In the genomic region with DNA sequence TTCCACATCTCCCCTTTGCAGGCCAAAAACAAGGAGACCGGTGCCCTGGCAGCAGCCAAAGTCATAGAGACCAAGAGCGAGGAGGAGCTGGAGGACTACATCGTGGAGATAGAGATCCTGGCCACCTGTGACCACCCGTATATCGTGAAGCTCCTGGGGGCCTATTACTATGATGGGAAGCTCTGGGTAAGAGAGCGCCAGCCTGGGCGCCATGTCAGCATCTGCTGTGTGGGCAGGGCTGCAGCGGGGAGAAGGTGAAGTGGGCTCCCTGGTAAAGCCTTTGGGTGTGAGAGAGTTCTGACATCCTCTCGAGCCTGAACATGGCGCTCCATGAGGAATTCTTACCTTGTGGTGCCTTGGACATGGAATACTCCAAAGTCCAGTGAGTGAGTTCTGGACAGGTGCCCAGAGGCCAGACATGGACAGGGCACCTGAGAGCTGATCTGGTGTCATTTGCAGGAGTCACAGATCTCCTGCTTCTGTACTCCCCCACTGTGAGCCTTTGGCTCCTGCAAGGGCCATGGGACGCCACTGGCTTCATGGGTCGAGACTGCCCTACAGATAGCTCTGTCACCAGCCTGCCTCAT, we compare ENCODE assay signal across 24 mouse cellular contexts. TPM values are rescaled to one million over a fixed set of nuclear protein-coding genes. Genes with fewer than 3 reads are reported as not detected.
A peak's percentile ranks its signal among the peaks of the same experiment; 100 is the strongest.
DNase-seq lines count a peak whose midpoint lies in the region; ATAC-seq and TF ChIP-seq lines count a peak whose summit lies in the region.
"Had no signal": no experiment of that assay in that cellular context is flagged by ENCODE, and none has a peak within 500 bp of the region (broad histone marks: within the 10 kb centered on the region; RNA-seq: fewer than 3 reads in every experiment).

No protein-coding gene starts in this region.

- no peak for TF ChIP-seq CTCF in thymus, adult 2 months (IDR thresholded peaks at IDR 0.05; ENCODE audit: borderline replicate concordance, control insufficient read depth, extremely low read depth, insufficient read depth, low read length, poor library complexity)
- TF ChIP-seq CTCF in intestine, postnatal 0 days (IDR thresholded peaks at IDR 0.05; ENCODE audit: low read depth): no peak

- H3K36me3 ChIP-seq in hindbrain, embryonic 10.5 days: 0 out of 2 replicates have a peak, but pooled peaks cover 3% of the 10 kb centered on the region
- H3K36me3 ChIP-seq in hindbrain, embryonic 13.5 days: no peaks in the 10 kb centered on the region
- no peaks in the 10 kb centered on the region for H3K36me3 ChIP-seq in thymus, adult 2 months (ENCODE audit: control insufficient read depth, insufficient read depth, low read length)
- no peaks in the 10 kb centered on the region for H3K36me3 ChIP-seq in intestine, postnatal 0 days (ENCODE audit: control insufficient read depth, insufficient read depth)
- H3K36me3 ChIP-seq: embryonic facial prominence, embryonic 15.5 days; hindbrain, embryonic 15.5 days; lung, embryonic 15.5 days; midbrain, embryonic 12.5 days; neural tube, embryonic 13.5 days; stomach, embryonic 15.5 days had no signal

- no peaks in the 10 kb centered on the region for H3K27me3 ChIP-seq in hindbrain, embryonic 10.5 days (ENCODE audit: insufficient read depth, poor library complexity, severe bottlenecking)
- H3K27me3 ChIP-seq in hindbrain, embryonic 13.5 days: no peaks in the 10 kb centered on the region
- H3K27me3 ChIP-seq in thymus, adult 2 months (ENCODE audit: control insufficient read depth, insufficient read depth, low read length): no peaks in the 10 kb centered on the region
- no peaks in the 10 kb centered on the region for H3K27me3 ChIP-seq in intestine, postnatal 0 days (replicated peaks; ENCODE audit: control insufficient read depth, insufficient read depth, low read length)
- H3K27me3 ChIP-seq: embryonic facial prominence, embryonic 15.5 days; hindbrain, embryonic 15.5 days; lung, embryonic 15.5 days; midbrain, embryonic 12.5 days; neural tube, embryonic 13.5 days; stomach, embryonic 15.5 days had no signal

- no peak for TF ChIP-seq POLR2A in thymus, adult 2 months (IDR thresholded peaks at IDR 0.05; ENCODE audit: control insufficient read depth, extremely low read depth, insufficient read depth, low read length, poor library complexity)

- ATAC-seq in hindbrain, embryonic 13.5 days (ENCODE audit: low FRiP score): no peak
- peak; percentile 46 for ATAC-seq in intestine, postnatal 0 days

- no peak overlapping the region for H3K9ac ChIP-seq in hindbrain, embryonic 13.5 days
- no peak overlapping the region for H3K9ac ChIP-seq in intestine, postnatal 0 days (ENCODE audit: low read depth, low read length)
- H3K9ac ChIP-seq: embryonic facial prominence, embryonic 15.5 days; hindbrain, embryonic 15.5 days; lung, embryonic 15.5 days; midbrain, embryonic 12.5 days; neural tube, embryonic 13.5 days; stomach, embryonic 15.5 days had no signal

- H3K9me3 ChIP-seq in hindbrain, embryonic 10.5 days: no peaks in the 10 kb centered on the region
- H3K9me3 ChIP-seq in hindbrain, embryonic 13.5 days: no peaks in the 10 kb centered on the region
- no peaks in the 10 kb centered on the region for H3K9me3 ChIP-seq in intestine, postnatal 0 days (ENCODE audit: control insufficient read depth)
- H3K9me3 ChIP-seq: embryonic facial prominence, embryonic 15.5 days; hindbrain, embryonic 15.5 days; lung, embryonic 15.5 days; midbrain, embryonic 12.5 days; neural tube, embryonic 13.5 days; stomach, embryonic 15.5 days had no signal

- no peak for DNase-seq in hindbrain, embryonic 10.5 days (ENCODE audit: low spot score)
- no peak for DNase-seq in thymus, adult 2 months
- no peak for DNase-seq in thymus, adult 18-20 months
- DNase-seq in naive thymus-derived CD4-positive, alpha-beta T cell, adult 2 months (ENCODE audit: low read depth): peak; percentile 44
- DNase-seq in layer of hippocampus, adult 18-20 months (ENCODE audit: low spot score in 2 of 2): no peak
- DNase-seq: adrenal gland, postnatal 10 days; cerebellum, adult 11 months; cerebellum, postnatal 36 days; gastrocnemius, postnatal 25 days; kidney, adult 11 months; layer of hippocampus, postnatal 36 days; lung, postnatal 4 days; spleen, adult 18-20 months had no signal

- no peak overlapping the region for H3K4me3 ChIP-seq in hindbrain, embryonic 10.5 days
- H3K4me3 ChIP-seq in hindbrain, embryonic 13.5 days: no peak overlapping the region
- no peak overlapping the region for H3K4me3 ChIP-seq in thymus, adult 2 months (ENCODE audit: control insufficient read depth, insufficient read depth, low read length)
- no peak overlapping the region for H3K4me3 ChIP-seq in intestine, postnatal 0 days (ENCODE audit: low read depth, low read length)
- H3K4me3 ChIP-seq: embryonic facial prominence, embryonic 15.5 days; hindbrain, embryonic 15.5 days; layer of hippocampus, adult 2 months; lung, embryonic 15.5 days; midbrain, embryonic 12.5 days; neural tube, embryonic 13.5 days; stomach, embryonic 15.5 days had no signal

- WGBS in hindbrain, embryonic 10.5 days: 92% methylated on average over 12 of the region's 12 CpGs
- 91% methylated on average over 12 of the region's 12 CpGs for WGBS in hindbrain, embryonic 13.5 days
- WGBS in thymus, adult 2 months: 75% methylated on average over 12 of the region's 12 CpGs
- WGBS in intestine, postnatal 0 days: 84% methylated on average over 12 of the region's 12 CpGs

- peak overlapping the region; percentile 3; the same call in 1 of the 2 replicates for H3K27ac ChIP-seq in hindbrain, embryonic 10.5 days
- H3K27ac ChIP-seq in hindbrain, embryonic 13.5 days: no peak overlapping the region
- peak overlapping the region; percentile 8; the same call in 1 of the 2 replicates for H3K27ac ChIP-seq in thymus, adult 2 months (ENCODE audit: control insufficient read depth, insufficient read depth, low read length)
- peak overlapping the region; percentile 73 for H3K27ac ChIP-seq in intestine, postnatal 0 days (ENCODE audit: low read depth, low read length)
- H3K27ac ChIP-seq: embryonic facial prominence, embryonic 15.5 days; hindbrain, embryonic 15.5 days; kidney, postnatal 0 days; layer of hippocampus, adult 2 months; lung, embryonic 15.5 days; midbrain, embryonic 12.5 days; neural tube, embryonic 13.5 days; stomach, embryonic 15.5 days had no signal

- no peak overlapping the region for H3K4me2 ChIP-seq in hindbrain, embryonic 13.5 days
- peak overlapping the region; percentile 17; the same call in 1 of the 2 replicates for H3K4me2 ChIP-seq in intestine, postnatal 0 days (replicated peaks; ENCODE audit: low read depth)
- H3K4me2 ChIP-seq: embryonic facial prominence, embryonic 15.5 days; hindbrain, embryonic 15.5 days; lung, embryonic 15.5 days; midbrain, embryonic 12.5 days; neural tube, embryonic 13.5 days; stomach, embryonic 15.5 days had no signal

- H3K4me1 ChIP-seq in hindbrain, embryonic 10.5 days (replicated peaks): peaks cover 52% of the 10 kb centered on the region
- peaks cover 40% of the 10 kb centered on the region for H3K4me1 ChIP-seq in hindbrain, embryonic 13.5 days (replicated peaks)
- peaks cover 60% of the 10 kb centered on the region for H3K4me1 ChIP-seq in thymus, adult 2 months (replicated peaks; ENCODE audit: control insufficient read depth, insufficient read depth, low read length)
- 0 out of 2 replicates have a peak, but pooled peaks cover 10% of the 10 kb centered on the region for H3K4me1 ChIP-seq in intestine, postnatal 0 days (replicated peaks; ENCODE audit: control insufficient read depth, insufficient read depth, low read length)

RNA-seq across cellular contexts. Expression of gene Stk10, which starts 22.1 kb away (rescaled TPM):
- polyA plus RNA-seq in hindbrain, embryonic 10.5 days (2016; fragmentation: Nextera tagmentation; extraction: Ambion mirVana): 3.0 TPM in 2 replicates
- 2.1 TPM in 2 replicates for polyA plus RNA-seq in hindbrain, embryonic 13.5 days (2015; fragmentation: Nextera tagmentation; extraction: Ambion mirVana)
- 50.3 and 55.4 TPM in 2 replicates for polyA plus RNA-seq in thymus, adult 2 months (2012; rRNA removed)
- polyA plus RNA-seq in intestine, postnatal 0 days (2015; fragmentation: Nextera tagmentation; extraction: Ambion mirVana): 2.6 and 2.7 TPM in 2 replicates
- total RNA-seq in layer of hippocampus, adult 18-20 months (2021): 1 to 10 TPM; 7.6 to 8.0 TPM

RNA-seq across cellular contexts. Expression of gene Efcab9, which starts 23.3 kb away (rescaled TPM):
- polyA plus RNA-seq in hindbrain, embryonic 10.5 days (2016; fragmentation: Nextera tagmentation; extraction: Ambion mirVana): 0.45 TPM in 1 of 2 replicates, not detected in the other
- polyA plus RNA-seq in hindbrain, embryonic 13.5 days (2015; fragmentation: Nextera tagmentation; extraction: Ambion mirVana): not detected in 2 replicates
- 0.71 and 0.85 TPM in 2 replicates for polyA plus RNA-seq in thymus, adult 2 months (2012; rRNA removed)
- 0.21 and 0.58 TPM in 2 replicates for polyA plus RNA-seq in intestine, postnatal 0 days (2015; fragmentation: Nextera tagmentation; extraction: Ambion mirVana)
- total RNA-seq in layer of hippocampus, adult 18-20 months (2021): 1 to 10 TPM; 2.6 to 2.9 TPM
- polyA plus RNA-seq: brain, embryonic 14.5 days; embryonic facial prominence, embryonic 15.5 days had no signal

Comparison
In these comparisons a context has a peak if more than half of its experiments do, and no peak if none do; other contexts are left out.
1. RNA of gene Stk10, which starts 22.1 kb away (polyA plus RNA-seq): 50.3 to 55.4 TPM in thymus, adult 2 months; 3.0 TPM in hindbrain, embryonic 10.5 days, 2.6 to 2.7 TPM in intestine, postnatal 0 days and 2.1 TPM in hindbrain, embryonic 13.5 days; every median in the first group is over 10 times any median in the second.